Mouse (Mus musculus) brain, embryonic 14.5 days (tissue): ENCODE data around the gene Izumo1r.

Source experiments
- CTCF ChIP-seq: fragments of 200-500 bp; IDR thresholded peaks from 2 replicates; pipeline ENCODE4 v1.5.1; 2012; ENCODE audit warnings: inconsistent platforms, mild to moderate bottlenecking, moderate library complexity, borderline replicate concordance; ENCODE audit not compliant: insufficient read depth, insufficient read length; ENCODE audit errors: extremely low read depth
- POLR2A ChIP-seq: fragments of 200-500 bp; IDR thresholded peaks from 2 replicates; pipeline ENCODE4 v1.6.1; 2012; ENCODE audit warnings: mild to moderate bottlenecking, inconsistent platforms, borderline replicate concordance; ENCODE audit not compliant: poor library complexity, insufficient read depth, insufficient read length, severe bottlenecking; ENCODE audit errors: extremely low read depth

DNA sequence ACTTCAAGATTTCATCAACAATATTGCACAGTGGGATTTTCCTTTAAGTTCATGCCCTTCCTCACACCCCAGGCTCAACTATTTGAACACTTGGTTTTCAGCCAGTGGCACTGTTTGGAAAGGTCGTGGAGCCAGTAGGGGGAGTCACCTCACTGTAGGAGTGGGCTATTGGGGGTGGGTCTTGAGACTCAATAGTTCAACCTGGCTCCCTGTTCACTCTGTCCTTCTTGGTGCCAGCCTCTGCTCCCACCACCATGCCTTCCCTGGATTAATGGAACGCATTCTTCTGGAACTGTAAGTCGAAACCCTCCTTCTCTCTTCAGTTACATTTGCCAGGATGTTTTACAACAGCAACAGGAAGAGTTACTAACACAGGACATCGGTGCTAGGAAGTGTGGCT is 42.9 kb upstream of the Izumo1r start:
- no peak for TF ChIP-seq CTCF
- TF ChIP-seq POLR2A, result no peak
